Mouse (Mus musculus) CH12.LX (cell line): ENCODE measurements at regions not wholly inside any gene's neighbourhood (a gene's known extent, or its start where the extent isn't known, plus 50 kb on each side); places are given as distances from the start of the nearest gene placed in this dataset.

ENCODE experiments used
- DNase-seq: peaks from one replicate; pipeline ENCODE4 v3.0.0-alpha.2; 2013; ENCODE audit errors: extremely low read depth
- H3K27ac ChIP-seq: 2 replicates; pipeline ENCODE4 v1.5.1; 2012; ENCODE audit warnings: low read depth, mild to moderate bottlenecking, control low read depth, moderate library complexity; ENCODE audit not compliant: insufficient read depth
- H3K27me3 ChIP-seq: replicated peaks from 2 replicates; pipeline ENCODE3; 2012; ENCODE audit warnings: inconsistent platforms
- H3K36me3 ChIP-seq, 2 experiments: replicated peaks in 1 of 2; 2 replicates each; pipeline versions ENCODE3 to v1.6.1; 2012; ENCODE audit warnings: inconsistent platforms in 1 of 2, low read length in 1 of 2, mild to moderate bottlenecking in 1 of 2, mixed read lengths in 1 of 2, moderate library complexity in 1 of 2; ENCODE audit not compliant: control insufficient read depth in 1 of 2, insufficient read depth in 1 of 2
- H3K4me1 ChIP-seq, 2 experiments: 2 replicates each; pipeline ENCODE4 v1.6.1; 2012; ENCODE audit warnings: inconsistent platforms in 1 of 2, moderate library complexity in 1 of 2; ENCODE audit not compliant: insufficient read depth in 2 of 2, control insufficient read depth in 1 of 2
- H3K4me2 ChIP-seq: 2 replicates; pipeline ENCODE4 v1.6.1; 2012; ENCODE audit warnings: low read depth, mild to moderate bottlenecking, control low read depth; ENCODE audit not compliant: poor library complexity, insufficient read depth, severe bottlenecking
- H3K4me3 ChIP-seq, 3 experiments: fragments of 150-350 bp in 1 of 3; sonication (generic) in 1 of 3; replicated peaks in 1 of 3; 2 replicates each; pipeline versions ENCODE3 to v1.5.1; 2011 to 2012; ENCODE audit warnings: low read depth in 2 of 3, low read length in 2 of 3, mild to moderate bottlenecking in 2 of 3, moderate library complexity in 2 of 3, control low read depth in 1 of 3, improper control_type of control experiment in 1 of 3, inconsistent platforms in 1 of 3, mixed read lengths in 1 of 3; ENCODE audit not compliant: poor library complexity in 1 of 3
- H3K79me2 ChIP-seq: replicated peaks from 2 replicates; pipeline ENCODE4 v1.6.1; 2012; ENCODE audit warnings: mild to moderate bottlenecking, moderate library complexity; ENCODE audit not compliant: control insufficient read depth, poor library complexity, insufficient read depth, severe bottlenecking; ENCODE audit errors: extremely low read depth
- H3K9ac ChIP-seq: 2 replicates; pipeline ENCODE4 v1.6.1; 2012; ENCODE audit warnings: low read depth, mild to moderate bottlenecking, control low read depth, moderate library complexity; ENCODE audit not compliant: insufficient read depth
- H3K9me3 ChIP-seq: replicated peaks from 2 replicates; pipeline ENCODE3; 2012; ENCODE audit warnings: low read length, inconsistent platforms, mixed read lengths
- CTCF ChIP-seq, 2 experiments: IDR thresholded peaks in 1 of 2; conservative IDR thresholded peaks in 1 of 2; 2 replicates each; pipeline ENCODE4 v1.5.1; 2011 to 2012; ENCODE audit warnings: low read depth in 2 of 2, low read length in 2 of 2, improper control_type of control experiment in 1 of 2, inconsistent platforms in 1 of 2, mild to moderate bottlenecking in 1 of 2, moderate library complexity in 1 of 2
- EP300 ChIP-seq: IDR thresholded peaks from 2 replicates; pipeline ENCODE4 v1.6.1; 2011; ENCODE audit warnings: low read length, improper control_type of control experiment
- HCFC1 ChIP-seq: IDR thresholded peaks from 2 replicates; pipeline ENCODE4 v1.6.1; 2012; ENCODE audit warnings: low read depth, mild to moderate bottlenecking, inconsistent platforms, low read length, improper control_type of control experiment
- IRF4 ChIP-seq: IDR thresholded peaks from 2 replicates; pipeline ENCODE4 v1.6.1; 2014; ENCODE audit warnings: low read depth, mild to moderate bottlenecking, inconsistent platforms, low read length, improper control_type of control experiment
- JUND ChIP-seq: conservative IDR thresholded peaks from 2 replicates; pipeline ENCODE4 v1.6.1; 2011; ENCODE audit warnings: low read depth, low read length, improper control_type of control experiment
- MAX ChIP-seq: IDR thresholded peaks from 2 replicates; pipeline ENCODE4 v1.6.1; 2011; ENCODE audit warnings: low read length, improper control_type of control experiment
- NELFE ChIP-seq: IDR thresholded peaks from 2 replicates; pipeline ENCODE4 v1.6.1; 2011; ENCODE audit warnings: low read depth, low read length, improper control_type of control experiment
- PAX5 ChIP-seq: IDR thresholded peaks from 2 replicates; pipeline ENCODE4 v1.6.1; 2012; ENCODE audit warnings: low read length, inconsistent platforms, mixed read lengths
- RAD21 ChIP-seq: IDR thresholded peaks from 2 replicates; pipeline ENCODE4 v1.6.1; 2011; ENCODE audit warnings: low read depth, mild to moderate bottlenecking, low read length, improper control_type of control experiment, moderate library complexity
- SMC3 ChIP-seq: IDR thresholded peaks from 2 replicates; pipeline ENCODE4 v1.6.1; 2011; ENCODE audit warnings: low read depth, low read length, improper control_type of control experiment
- TCF12 ChIP-seq: IDR thresholded peaks from 2 replicates; pipeline ENCODE4 v1.6.1; 2014; ENCODE audit warnings: low read depth, mild to moderate bottlenecking, inconsistent platforms, low read length, improper control_type of control experiment
- USF2 ChIP-seq: conservative IDR thresholded peaks from 2 replicates; pipeline ENCODE4 v1.6.1; 2011; ENCODE audit warnings: low read depth, low read length, improper control_type of control experiment
- ZC3H11A ChIP-seq: IDR thresholded peaks from 2 replicates; pipeline ENCODE4 v1.6.1; 2012; ENCODE audit warnings: low read depth, mild to moderate bottlenecking, inconsistent platforms, low read length, improper control_type of control experiment
- ZKSCAN1 ChIP-seq: IDR thresholded peaks from 2 replicates; pipeline ENCODE4 v1.6.1; 2012; ENCODE audit warnings: low read depth, inconsistent platforms, low read length, improper control_type of control experiment, borderline replicate concordance
- ZMIZ1 ChIP-seq: IDR thresholded peaks from 2 replicates; pipeline ENCODE4 v1.6.1; 2012; ENCODE audit warnings: low read depth, mild to moderate bottlenecking, inconsistent platforms, low read length, improper control_type of control experiment
- ZNF384 ChIP-seq: IDR thresholded peaks from 2 replicates; pipeline ENCODE4 v1.6.1; 2012; ENCODE audit warnings: low read depth, low read length, improper control_type of control experiment, inconsistent platforms
- dilution Hi-C: fragments of 300-500 bp; cut with MboI; formaldehyde crosslinking; loops from 2 replicates; pipeline ENCODE4 v1.14.3; 2020; ENCODE audit warnings: low sequenced_read_pairs; ENCODE audit not compliant: extremely low pct_unique_long_range_greater_than_20kb, extremely low pct_ligation_motif_present
- in situ Hi-C: fragments of 300-500 bp; cut with MboI; formaldehyde crosslinking; loops from 3 replicates; pipeline ENCODE4 v1.14.3; 2019; ENCODE audit warnings: low sequenced_read_pairs, low pct_ligation_motif_present, low pct_unique_long_range_greater_than_20kb, mixed read lengths

GRCm38 (mm10) chr14:60525284-60525962, 108.4 kb upstream of the Spata13 start:
- Histone ChIP-seq H3K36me3 (no peaks in the 10 kb centered on the region), H3K27me3 (no peaks in the 10 kb centered on the region), H3K4me2 (no peak overlapping the region), H3K9ac (no peak overlapping the region), H3K27ac (no peak overlapping the region), H3K9me3 (no peaks in the 10 kb centered on the region), H3K79me2 (no peaks in the 10 kb centered on the region), H3K4me1 (peaks cover 0 to 18% of the 10 kb centered on the region in 2 experiments; a peak in 2 of 4 replicates), H3K4me3 (no peak overlapping the region)
- TF ChIP-seq CTCF (conservative IDR thresholded peaks at IDR 0.05 in 1 of 2, IDR thresholded peaks at IDR 0.05 in 1 of 2; ENCODE audit: low read depth in 2 of 2, low read length in 2 of 2) (peak; percentile 77 to 89), JUND (no peak), ZC3H11A (peak; percentile 71), RAD21 (peak; percentile 86), MAX (no peak), SMC3 (peak; percentile 93)
- dilution Hi-C loops: no loop called here
- peak; percentile 84 for DNase-seq
- in situ Hi-C loops: loop anchor here (5.0 to 25.0 kb wide), 3 partner anchors 167 to 562 kb away; no protein-coding TSS in a partner anchor

- in situ Hi-C loops: loop anchor here (5.0 to 25.0 kb wide), 3 partner anchors 166 to 561 kb away; no protein-coding TSS in a partner anchor
- H3K4me2 ChIP-seq: no peak overlapping the region
- TF ChIP-seq EP300 (no peak), USF2 (no peak), ZMIZ1 (no peak), PAX5 (no peak), HCFC1 (no peak), IRF4 (no peak), TCF12 (no peak), ZNF384 (no peak), ZKSCAN1 (no peak), NELFE (no peak)
- no peak for DNase-seq
- H3K27me3 ChIP-seq: no peaks in the 10 kb centered on the region
- H3K79me2 ChIP-seq: no peaks in the 10 kb centered on the region
- H3K4me1 ChIP-seq: peaks cover 0 to 19% of the 10 kb centered on the region in 2 experiments; a peak in 2 of 4 replicates
- no peak overlapping the region for H3K27ac ChIP-seq
- H3K9ac ChIP-seq: no peak overlapping the region
- no peaks in the 10 kb centered on the region for H3K9me3 ChIP-seq
- no peak overlapping the region for H3K4me3 ChIP-seq
- dilution Hi-C loops: no loop called here
- H3K36me3 ChIP-seq: no peaks in the 10 kb centered on the region
Observed at GRCm38 (mm10) chr14:60525979-60526378, 107.8 kb upstream of the Spata13 start.
